Mouse (Mus musculus) A20 (cell line): Measurements from ENCODE around the gene BC029722.

Experiments used
- DNase-seq: peaks from one replicate; pipeline ENCODE4 v3.0.0-alpha.2; 2011; ENCODE audit warnings: low read depth, low spot score

The BC029722 gene

GRCm38 (mm10) chr2:155819392-155819448, at the start of gene BC029722:
BC029722 (minus strand) TSS chr2:155819426.
- no peak for DNase-seq

GRCm38 (mm10) chr2:155868320-155868719, 49.1 kb upstream of the BC029722 start:
- DNase-seq: no peak

- no peak for DNase-seq
Measured at GRCm38 (mm10) chr2:155863301-155863867, 44.2 kb upstream of the BC029722 start.

GRCm38 (mm10) chr2:155862573-155863300, 43.5 kb upstream of the BC029722 start:
- no peak for DNase-seq

- DNase-seq: no peak
Measured at GRCm38 (mm10) chr2:155861581-155861980, 42.4 kb upstream of the BC029722 start.

- no peak for DNase-seq
Measured at GRCm38 (mm10) chr2:155860102-155860501, 40.9 kb upstream of the BC029722 start.

GRCm38 (mm10) chr2:155852536-155852935, 33.3 kb upstream of the BC029722 start:
- DNase-seq: no peak

- no peak for DNase-seq
Measured at GRCm38 (mm10) chr2:155850120-155850519, 30.9 kb upstream of the BC029722 start.

- no peak for DNase-seq
Measured at GRCm38 (mm10) chr2:155849464-155849863, 30.2 kb upstream of the BC029722 start.

- DNase-seq: peak; percentile 81
Measured at GRCm38 (mm10) chr2:155848291-155848690, 29.1 kb upstream of the BC029722 start.

GRCm38 (mm10) chr2:155846930-155847329, 27.7 kb upstream of the BC029722 start:
- DNase-seq: no peak

- DNase-seq: no peak
Measured at GRCm38 (mm10) chr2:155838961-155839360, 19.7 kb upstream of the BC029722 start.

GRCm38 (mm10) chr2:155837961-155838360, 18.7 kb upstream of the BC029722 start:
- no peak for DNase-seq

GRCm38 (mm10) chr2:155834732-155835131, 15.5 kb upstream of the BC029722 start, which contains the start of gene Fam83c:
Fam83c (minus strand) TSS chr2:155834854.
- no peak for DNase-seq

GRCm38 (mm10) chr2:155832087-155832486, 12.9 kb upstream of the BC029722 start:
- peak; percentile 33 for DNase-seq

GRCm38 (mm10) chr2:155831302-155831701, 12.1 kb upstream of the BC029722 start:
- peak; percentile 64 for DNase-seq

- no peak for DNase-seq
Measured at GRCm38 (mm10) chr2:155830841-155831240, 11.6 kb upstream of the BC029722 start.

- peak; percentile 91 for DNase-seq
Measured at GRCm38 (mm10) chr2:155826630-155827424, 7.6 kb upstream of the BC029722 start, which contains the start of gene Eif6. Eif6 (minus strand) TSS chr2:155826925.

GRCm38 (mm10) chr2:155825904-155826629, 6.8 kb upstream of the BC029722 start:
- DNase-seq: peak; percentile 55

- no peak for DNase-seq
Measured at GRCm38 (mm10) chr2:155823722-155824121, 4.5 kb upstream of the BC029722 start.

- no peak for DNase-seq
Measured at GRCm38 (mm10) chr2:155820779-155821178, 1.6 kb upstream of the BC029722 start.
